Mouse (Mus musculus): Measurements from ENCODE around the gene M1ap. TPM values are rescaled to one million over a fixed set of nuclear protein-coding genes. Genes with fewer than 3 reads are reported as not detected.

M1ap gene
- polyA plus RNA-seq (2016; fragmentation: Nextera tagmentation; extraction: Ambion mirVana): 0.49 TPM in 1 of 2 replicates, not detected in the other

DNA sequence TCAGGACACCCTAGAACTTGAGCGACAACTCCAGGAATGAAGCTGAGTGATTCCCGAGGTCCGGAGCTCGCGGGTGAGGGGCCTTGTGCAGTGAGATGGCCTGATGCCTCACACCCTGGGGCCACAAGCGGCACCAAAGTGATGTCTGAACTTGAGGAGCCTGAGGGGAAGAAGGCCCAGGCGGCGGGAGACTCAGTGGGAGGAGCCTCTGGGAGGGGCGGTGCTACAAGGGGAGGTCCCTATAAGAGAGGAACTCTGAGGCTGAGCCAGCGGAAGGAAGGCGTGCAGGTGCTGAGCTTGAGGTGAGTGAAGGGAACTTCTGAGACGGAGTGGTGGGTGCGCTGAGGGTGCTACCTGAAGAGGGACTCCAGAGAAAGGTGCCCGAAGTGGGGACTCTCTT, at the start of gene M1ap:
Gene M1ap, plus strand, starts transcription at position 252 of the 400 bp plus-strand sequence.
- Histone ChIP-seq H3K27ac (no peak within 1 kb of the TSS), H3K4me2 (replicated peaks) (no peak within 1 kb of the TSS), H3K4me1 (no peaks in the 10 kb centered on the region), H3K4me3 (0 out of 2 replicates have a peak within 1 kb of the TSS, but pooled peaks have one; percentile 1), H3K9ac (no peak within 1 kb of the TSS), H3K36me3 (no peaks in the 10 kb centered on the region), H3K9me3 (no peaks in the 10 kb centered on the region), H3K27me3 (replicated peaks) (no peaks in the 10 kb centered on the region)
- WGBS: 76% methylated on average over 14 of the region's 14 CpGs
- ATAC-seq (ENCODE audit: low FRiP score, low read depth): no peak

DNA sequence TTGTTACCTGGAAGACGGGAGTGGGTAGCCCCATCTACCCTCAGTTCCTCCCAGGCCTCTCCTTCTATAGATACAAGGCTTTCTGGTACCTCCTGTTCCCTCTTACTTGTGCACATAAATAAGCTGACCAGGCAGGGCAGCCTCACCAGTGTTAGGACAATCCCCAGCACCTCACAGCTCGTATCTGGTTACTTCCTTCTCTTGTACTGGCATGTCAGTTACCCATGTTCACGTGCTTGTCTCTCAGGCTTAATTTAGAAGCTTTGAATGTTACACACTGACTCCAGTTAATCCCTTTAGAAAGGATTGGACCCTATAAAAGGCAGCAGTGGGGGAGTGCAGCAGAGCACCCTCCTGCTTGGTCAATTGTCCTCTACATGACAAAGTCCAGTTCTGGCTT, 49.4 kb upstream of the M1ap start:
- ATAC-seq (ENCODE audit: low FRiP score, low read depth): no peak
- Histone ChIP-seq H3K36me3 (no peaks in the 10 kb centered on the region), H3K4me1 (no peaks in the 10 kb centered on the region), H3K27ac (no peak overlapping the region), H3K27me3 (replicated peaks) (no peaks in the 10 kb centered on the region), H3K4me2 (replicated peaks) (no peak overlapping the region), H3K9me3 (no peaks in the 10 kb centered on the region), H3K4me3 (no peak overlapping the region), H3K9ac (no peak overlapping the region)
- 78% methylated on average over 3 of the region's 3 CpGs for WGBS

DNA sequence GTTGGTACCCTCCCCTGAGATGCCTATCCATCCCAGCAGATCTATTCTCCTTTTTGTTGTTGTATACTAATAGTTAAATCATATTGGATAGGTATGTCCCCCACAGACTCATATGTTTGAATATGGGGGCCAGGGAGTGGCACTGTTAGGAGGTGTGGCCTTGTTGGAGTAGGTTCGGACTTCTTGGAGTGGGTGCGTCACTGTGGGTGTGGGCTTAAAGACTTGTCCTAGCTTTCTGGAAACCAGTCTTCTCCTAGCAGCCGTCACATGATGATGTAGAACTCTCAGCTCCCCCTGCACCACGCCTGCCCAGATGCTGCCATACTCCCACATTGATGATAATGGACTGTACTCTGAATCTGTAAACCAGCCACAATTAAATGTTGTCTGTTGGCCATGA, 48.5 kb upstream of the M1ap start:
- no peak for ATAC-seq (ENCODE audit: low FRiP score, low read depth)
- Histone ChIP-seq H3K27me3 (replicated peaks) (no peaks in the 10 kb centered on the region), H3K27ac (no peak overlapping the region), H3K9ac (no peak overlapping the region), H3K4me2 (replicated peaks) (no peak overlapping the region), H3K9me3 (no peaks in the 10 kb centered on the region), H3K36me3 (no peaks in the 10 kb centered on the region), H3K4me1 (no peaks in the 10 kb centered on the region), H3K4me3 (no peak overlapping the region)
- WGBS: 90% methylated on average over 4 of the region's 4 CpGs

DNA sequence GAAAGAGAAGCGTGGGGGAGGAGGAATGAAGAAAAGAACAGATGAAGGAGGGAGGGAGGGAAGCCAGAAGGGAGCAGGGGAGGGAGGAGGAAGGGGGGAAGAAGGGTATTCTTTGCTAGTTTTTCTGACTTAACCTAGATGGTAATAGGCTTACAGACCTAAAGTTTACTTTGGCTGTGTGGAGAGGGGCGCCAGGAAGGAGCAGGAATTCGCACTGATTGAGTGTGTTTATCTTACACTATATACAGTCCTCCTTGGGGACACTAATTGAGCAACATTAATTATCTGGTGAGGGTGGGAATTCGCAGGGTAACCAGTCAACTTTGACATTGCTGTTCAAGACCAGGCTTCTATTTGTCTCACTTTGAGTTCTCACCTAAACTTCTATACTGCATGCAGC, 48.0 kb upstream of the M1ap start:
- H3K9me3 ChIP-seq: no peaks in the 10 kb centered on the region
- no peak overlapping the region for H3K4me3 ChIP-seq
- no peaks in the 10 kb centered on the region for H3K4me1 ChIP-seq
- no peaks in the 10 kb centered on the region for H3K27me3 ChIP-seq (replicated peaks)
- no peaks in the 10 kb centered on the region for H3K36me3 ChIP-seq
- WGBS: 71% methylated on average over 4 of the region's 4 CpGs
- no peak overlapping the region for H3K9ac ChIP-seq
- H3K27ac ChIP-seq: no peak overlapping the region
- no peak for ATAC-seq (ENCODE audit: low FRiP score, low read depth)
- H3K4me2 ChIP-seq (replicated peaks): no peak overlapping the region

DNA sequence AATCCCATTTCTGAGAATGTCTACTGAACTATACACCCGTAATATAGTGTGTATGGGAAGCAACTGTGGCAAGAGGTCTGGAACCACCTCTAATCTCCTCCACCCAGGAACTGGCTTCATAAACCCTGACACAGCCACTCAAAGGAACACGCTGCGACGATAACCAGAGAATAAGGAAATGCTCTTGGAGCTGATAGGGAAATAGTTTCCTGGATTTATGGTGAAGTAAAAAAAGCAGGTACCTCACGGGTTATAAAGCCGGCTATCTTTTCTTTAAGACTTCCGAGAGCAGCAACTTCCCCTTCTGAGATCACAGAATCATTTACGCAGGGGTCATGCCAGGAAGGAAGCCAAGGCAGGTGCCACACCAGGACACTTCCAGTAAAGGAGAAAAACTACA, 44.1 kb upstream of the M1ap start:
- H3K27me3 ChIP-seq (replicated peaks): no peaks in the 10 kb centered on the region
- H3K4me2 ChIP-seq (replicated peaks): no peak overlapping the region
- no peaks in the 10 kb centered on the region for H3K36me3 ChIP-seq
- WGBS: 74% methylated on average over 8 of the region's 8 CpGs
- no peak overlapping the region for H3K27ac ChIP-seq
- ATAC-seq (ENCODE audit: low FRiP score, low read depth): no peak
- no peak overlapping the region for H3K9ac ChIP-seq
- H3K4me3 ChIP-seq: no peak overlapping the region
- H3K4me1 ChIP-seq: no peaks in the 10 kb centered on the region
- no peaks in the 10 kb centered on the region for H3K9me3 ChIP-seq

DNA sequence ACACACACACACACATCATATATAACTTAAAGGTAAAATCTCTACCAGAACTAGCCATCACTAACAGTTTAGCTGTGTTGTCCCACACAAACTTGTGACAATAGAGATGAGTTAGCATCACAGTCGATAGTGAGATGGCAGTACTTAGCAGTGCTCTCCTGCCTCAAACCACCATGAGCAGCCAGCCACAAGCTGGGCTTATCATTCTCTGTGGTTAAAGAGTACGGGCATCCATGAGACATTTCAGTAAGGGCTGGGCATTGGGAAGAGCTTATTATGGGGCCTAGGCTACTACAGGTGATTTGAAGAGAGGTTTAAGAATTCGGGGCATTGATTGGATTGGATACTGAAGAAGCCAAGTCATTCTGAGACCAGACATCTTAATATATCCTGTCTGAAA, 39.7 kb upstream of the M1ap start:
- no peak for ATAC-seq (ENCODE audit: low FRiP score, low read depth)
- Histone ChIP-seq H3K4me3 (no peak overlapping the region), H3K4me2 (replicated peaks) (no peak overlapping the region), H3K9me3 (no peaks in the 10 kb centered on the region), H3K9ac (no peak overlapping the region), H3K27ac (no peak overlapping the region), H3K36me3 (no peaks in the 10 kb centered on the region), H3K4me1 (no peaks in the 10 kb centered on the region), H3K27me3 (replicated peaks) (no peaks in the 10 kb centered on the region)
- WGBS: 92% methylated on average over 3 of the region's 3 CpGs

DNA sequence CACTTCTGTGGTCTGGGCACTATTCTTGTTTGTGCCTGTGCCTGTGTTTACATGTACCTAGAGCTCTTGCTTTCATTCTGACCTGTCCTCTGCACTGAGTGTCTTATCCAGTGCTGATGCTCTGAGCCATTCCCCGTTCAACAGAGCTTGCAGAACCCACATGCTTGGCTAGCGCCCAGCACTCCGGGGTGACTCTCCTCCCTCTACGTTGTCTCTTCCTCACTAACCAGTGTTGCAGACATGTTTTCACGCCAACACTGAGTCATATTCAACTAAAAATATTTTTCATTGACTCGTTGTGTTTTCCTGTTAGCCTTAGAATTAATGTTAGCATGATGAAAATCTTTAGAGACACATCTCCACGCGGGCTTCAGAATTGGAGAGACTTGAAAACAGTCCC, 38.7 kb upstream of the M1ap start:
- H3K9me3 ChIP-seq: no peaks in the 10 kb centered on the region
- H3K4me3 ChIP-seq: no peak overlapping the region
- no peak overlapping the region for H3K9ac ChIP-seq
- H3K27me3 ChIP-seq (replicated peaks): no peaks in the 10 kb centered on the region
- no peak overlapping the region for H3K27ac ChIP-seq
- H3K36me3 ChIP-seq: no peaks in the 10 kb centered on the region
- ATAC-seq (ENCODE audit: low FRiP score, low read depth): no peak
- WGBS: 89% methylated on average over 8 of the region's 8 CpGs
- no peaks in the 10 kb centered on the region for H3K4me1 ChIP-seq
- H3K4me2 ChIP-seq (replicated peaks): no peak overlapping the region

DNA sequence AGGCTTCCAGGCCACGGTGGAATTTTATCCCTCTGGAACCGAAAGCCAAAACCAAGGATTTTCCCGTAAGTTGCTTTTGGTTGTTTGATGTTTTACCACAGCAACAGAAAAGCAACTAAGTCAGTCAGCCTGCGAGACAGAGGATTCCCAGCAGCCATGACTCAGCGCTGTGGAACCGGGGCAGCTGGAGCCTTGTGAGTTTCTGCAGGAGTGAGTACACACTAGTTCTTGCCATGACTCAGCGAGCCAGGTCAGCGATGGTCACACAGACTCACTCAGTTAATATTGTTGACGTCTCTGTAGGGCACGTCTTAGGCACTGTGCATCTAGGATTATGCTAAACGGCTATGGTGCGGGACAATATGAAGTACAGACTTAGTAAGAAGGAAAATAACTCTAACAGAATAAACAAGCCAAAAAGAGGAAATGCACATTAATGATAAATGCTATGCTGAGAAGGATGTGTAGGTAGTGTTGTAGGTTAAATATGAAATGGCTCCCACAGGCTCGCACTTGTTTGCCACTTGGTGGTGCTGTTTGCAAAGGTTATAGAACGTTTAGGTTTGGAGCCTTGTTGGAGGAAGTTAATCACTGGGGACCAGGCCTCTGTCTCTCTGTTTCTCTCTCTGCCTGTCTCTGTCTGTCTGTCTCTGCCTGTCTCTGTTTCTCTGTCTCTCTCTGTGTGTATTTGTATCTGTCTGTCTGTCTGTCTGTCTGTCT, 37.4 kb upstream of the M1ap start:
- WGBS: 69% methylated on average over 14 of the region's 14 CpGs

DNA sequence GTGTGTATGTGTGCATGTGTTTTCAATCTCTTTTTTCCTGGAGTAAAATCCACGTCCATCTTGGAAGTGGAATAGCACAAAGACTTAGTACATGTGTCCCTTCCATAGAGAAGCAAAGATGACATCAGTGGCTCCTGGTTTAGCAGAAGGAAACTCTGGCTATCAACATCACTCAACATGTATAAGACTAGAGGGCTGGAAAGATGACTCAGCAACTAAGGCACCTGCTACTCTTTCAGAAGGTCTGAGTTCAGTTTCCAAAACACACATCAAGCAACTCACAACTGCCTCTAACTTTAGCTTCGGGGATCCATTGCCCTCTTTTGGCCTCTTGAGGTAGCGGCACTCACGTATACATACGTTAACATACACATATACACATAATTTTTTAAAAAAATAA, 35.4 kb upstream of the M1ap start:
- 87% methylated on average over 5 of the region's 5 CpGs for WGBS
- Histone ChIP-seq H3K4me2 (replicated peaks) (no peak overlapping the region), H3K36me3 (no peaks in the 10 kb centered on the region)

More for the DNA sequence above, 37.4 kb upstream of the M1ap start:
- H3K27ac ChIP-seq: no peak overlapping the region
- H3K4me3 ChIP-seq: no peak overlapping the region
- no peak overlapping the region for H3K9ac ChIP-seq
- no peak for ATAC-seq (ENCODE audit: low FRiP score, low read depth)
- no peaks in the 10 kb centered on the region for H3K9me3 ChIP-seq
- H3K4me1 ChIP-seq: no peaks in the 10 kb centered on the region
- H3K27me3 ChIP-seq (replicated peaks): no peaks in the 10 kb centered on the region
- H3K36me3 ChIP-seq: no peaks in the 10 kb centered on the region
- H3K4me2 ChIP-seq (replicated peaks): no peak overlapping the region

DNA sequence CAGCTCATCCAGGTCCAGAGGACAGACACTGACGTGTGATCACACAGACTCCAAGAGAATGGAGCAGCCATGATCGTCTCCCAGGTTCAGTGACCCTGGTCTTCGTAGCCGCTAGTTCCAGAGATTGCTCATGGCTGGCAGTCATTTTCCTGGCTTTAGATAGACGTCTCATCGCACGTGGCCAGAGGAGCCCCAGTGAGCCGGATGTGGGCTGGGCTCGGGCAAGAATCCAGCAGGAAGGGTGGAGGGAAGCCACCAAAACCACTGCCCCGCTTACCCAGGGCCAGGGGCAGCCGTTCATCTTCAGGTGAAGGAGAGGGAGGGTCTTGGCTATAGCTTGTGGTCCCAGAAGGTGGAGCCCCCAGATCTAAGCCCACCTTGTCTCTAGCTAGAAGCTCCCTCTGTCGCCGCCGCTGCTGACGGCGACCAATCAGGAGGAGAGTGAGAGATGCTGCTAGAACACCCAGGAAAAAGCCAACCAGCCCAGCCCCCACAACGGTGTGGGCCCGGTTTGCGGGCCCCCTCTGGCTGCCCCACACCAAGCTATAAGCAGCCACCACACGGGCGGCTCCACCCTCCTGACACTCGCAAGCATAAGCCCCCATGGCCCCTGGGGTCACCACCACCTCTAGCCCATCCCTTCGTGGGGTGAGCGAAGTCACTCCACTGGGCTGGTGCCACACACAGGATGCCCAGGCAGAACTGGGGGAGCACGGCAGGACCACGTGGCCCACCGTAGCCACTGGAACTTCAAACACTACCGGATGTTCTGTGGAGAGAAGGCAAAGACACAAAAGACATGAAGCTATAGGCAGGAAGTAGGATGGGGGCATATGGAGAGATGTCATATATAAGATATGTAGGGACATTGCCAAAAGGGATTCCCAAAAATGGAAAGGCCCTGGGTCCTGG, 33.1 kb upstream of the M1ap start:
- no peak for ATAC-seq (ENCODE audit: low FRiP score, low read depth)
- 87% methylated on average over 28 of the region's 28 CpGs for WGBS

More for the DNA sequence above, 35.4 kb upstream of the M1ap start:
- no peaks in the 10 kb centered on the region for H3K27me3 ChIP-seq (replicated peaks)
- no peak for ATAC-seq (ENCODE audit: low FRiP score, low read depth)
- H3K4me1 ChIP-seq: no peaks in the 10 kb centered on the region
- H3K9me3 ChIP-seq: no peaks in the 10 kb centered on the region
- H3K9ac ChIP-seq: no peak overlapping the region
- no peak overlapping the region for H3K27ac ChIP-seq
- no peak overlapping the region for H3K4me3 ChIP-seq

DNA sequence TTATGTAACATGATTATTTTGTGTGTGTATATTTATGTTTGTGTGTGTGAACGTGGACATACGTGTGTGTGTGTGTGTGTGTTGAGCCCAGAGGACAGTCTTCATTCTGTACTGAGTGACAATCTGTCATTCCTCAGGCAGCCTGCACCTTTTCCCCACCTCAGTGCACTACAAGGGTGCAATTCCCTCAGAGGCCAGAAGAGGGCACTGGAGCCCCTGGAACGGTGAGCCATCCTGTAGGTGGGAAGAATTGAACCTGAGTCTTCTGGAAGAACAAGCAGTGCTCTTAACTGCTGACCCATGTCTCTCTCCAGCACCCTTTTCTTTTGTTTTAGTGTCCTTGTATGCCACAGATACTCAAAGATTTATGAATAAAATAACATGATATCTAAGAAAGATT, 30.8 kb upstream of the M1ap start:
- 19% methylated on average over 3 of the region's 3 CpGs for WGBS
- H3K27me3 ChIP-seq (replicated peaks): no peaks in the 10 kb centered on the region
- H3K9me3 ChIP-seq: no peaks in the 10 kb centered on the region
- no peak for ATAC-seq (ENCODE audit: low FRiP score, low read depth)
- H3K4me1 ChIP-seq: no peaks in the 10 kb centered on the region
- H3K4me2 ChIP-seq (replicated peaks): no peak overlapping the region
- H3K9ac ChIP-seq: no peak overlapping the region
- H3K27ac ChIP-seq: no peak overlapping the region
- H3K4me3 ChIP-seq: no peak overlapping the region
- H3K36me3 ChIP-seq: peaks cover 7% of the 10 kb centered on the region; the same call in 1 of the 2 replicates

More for the DNA sequence above, 33.1 kb upstream of the M1ap start:
- Histone ChIP-seq H3K4me3 (no peak overlapping the region), H3K27ac (no peak overlapping the region), H3K4me1 (no peaks in the 10 kb centered on the region), H3K4me2 (replicated peaks) (no peak overlapping the region), H3K27me3 (replicated peaks) (no peaks in the 10 kb centered on the region), H3K36me3 (peaks cover 4% of the 10 kb centered on the region; the same call in 1 of the 2 replicates), H3K9me3 (no peaks in the 10 kb centered on the region), H3K9ac (no peak overlapping the region)

DNA sequence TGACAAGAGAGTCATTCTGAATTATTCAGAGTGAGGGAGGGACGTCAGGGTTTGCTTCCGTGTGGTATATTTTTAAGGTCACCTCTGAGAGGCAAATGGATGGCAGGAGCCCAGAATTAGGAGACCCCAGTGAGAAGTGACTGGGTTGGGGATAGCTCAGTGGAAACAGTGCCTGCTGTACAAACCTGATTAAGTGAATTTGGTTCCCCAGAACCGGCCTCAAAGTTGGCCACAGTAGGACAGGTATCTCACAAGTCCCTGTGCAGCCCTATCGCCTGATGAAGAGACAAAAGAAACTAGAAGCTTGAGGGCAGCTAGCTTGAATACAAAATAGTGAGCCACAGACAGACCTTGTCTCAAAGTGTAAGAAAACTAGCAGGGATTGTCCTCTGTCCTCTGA, 30.2 kb upstream of the M1ap start:
- Histone ChIP-seq H3K36me3 (peaks cover 7% of the 10 kb centered on the region; the same call in 1 of the 2 replicates), H3K4me1 (no peaks in the 10 kb centered on the region), H3K9me3 (no peaks in the 10 kb centered on the region), H3K9ac (no peak overlapping the region), H3K27ac (no peak overlapping the region), H3K27me3 (replicated peaks) (no peaks in the 10 kb centered on the region), H3K4me3 (no peak overlapping the region), H3K4me2 (replicated peaks) (no peak overlapping the region)
- ATAC-seq (ENCODE audit: low FRiP score, low read depth): no peak
- 92% methylated on average over 4 of the region's 4 CpGs for WGBS
